Mouse (Mus musculus) hindbrain, embryonic 11.5 days (tissue): Measurements from ENCODE around the gene Fam193b. TPM values are rescaled to one million over a fixed set of nuclear protein-coding genes. Genes with fewer than 3 reads are reported as not detected.

ENCODE experiments used
- ATAC-seq: fragments of 200-750 bp; cut with Nextera tagmentation; 2 replicates; pipeline ENCODE4 v1.8.0; 2017; ENCODE audit warnings: mild to moderate bottlenecking, moderate TSS enrichment, moderate library complexity; ENCODE audit not compliant: low FRiP score
- DNase-seq: peaks from one replicate; pipeline ENCODE4 v3.0.0-alpha.2; 2015; ENCODE audit warnings: low spot score
- H3K27ac ChIP-seq: fragments of 300-500 bp; sonication (generic); 2 replicates; pipeline ENCODE4 v1.5.1; 2014; ENCODE audit warnings: mild to moderate bottlenecking, low read depth, low read length
- H3K27me3 ChIP-seq: fragments of 300-500 bp; sonication (generic); 2 replicates; pipeline ENCODE4 v1.6.1; 2014; ENCODE audit warnings: mild to moderate bottlenecking, low read length, moderate library complexity, mixed read lengths; ENCODE audit not compliant: control insufficient read depth, insufficient read depth
- H3K36me3 ChIP-seq: fragments of 300-500 bp; sonication (generic); 2 replicates; pipeline ENCODE4 v1.6.1; 2014; ENCODE audit warnings: mild to moderate bottlenecking, low read length, moderate library complexity, mixed read lengths; ENCODE audit not compliant: control insufficient read depth, insufficient read depth
- H3K4me1 ChIP-seq: fragments of 300-500 bp; sonication (generic); replicated peaks from 2 replicates; pipeline ENCODE4 v1.6.1; 2014; ENCODE audit warnings: low read length, mixed read lengths; ENCODE audit not compliant: control insufficient read depth, insufficient read depth
- H3K4me2 ChIP-seq: fragments of 300-500 bp; sonication (generic); replicated peaks from 2 replicates; pipeline ENCODE4 v1.6.1; 2014; ENCODE audit warnings: mild to moderate bottlenecking, low read depth, low read length
- H3K4me3 ChIP-seq: fragments of 300-500 bp; sonication (generic); 2 replicates; pipeline ENCODE4 v1.5.1; 2014; ENCODE audit warnings: low read depth, low read length
- H3K9ac ChIP-seq: fragments of 300-500 bp; sonication (generic); 2 replicates; pipeline ENCODE4 v1.6.1; 2014; ENCODE audit warnings: low read depth, low read length
- H3K9me3 ChIP-seq: fragments of 300-500 bp; sonication (generic); 2 replicates; pipeline ENCODE4 v1.6.1; 2016; ENCODE audit warnings: low read length; ENCODE audit not compliant: control insufficient read depth
- WGBS: fragments of 180-500 bp; shearing (Covaris S2); extraction: QIAGEN DNeasy Blood & Tissue Kit; methylation state at CpG from one replicate; pipeline ENCODE4 v1.1.7; 2014; 5-methylcytosine and 5-hydroxymethylcytosine counted together
- polyA plus RNA-seq: library from polyadenylated mRNA; unstranded; fragments of >200 nt; fragmentation: Nextera tagmentation; extraction: Ambion mirVana; gene quantifications from 2 replicates; pipeline ENCODE4 v1.2.1, GENCODE M21; 2014

Fam193b gene
- polyA plus RNA-seq, 1 experiment from 2014 or later = 45.9 TPM

- 90% methylated on average over 8 of the region's 8 CpGs for WGBS
- ATAC-seq (no peak), DNase-seq (no peak)
- Histone ChIP-seq H3K4me1 (no peaks in the 10 kb centered on the region), H3K9me3 (no peaks in the 10 kb centered on the region), H3K9ac (no peak overlapping the region), H3K4me2 (no peak overlapping the region), H3K4me3 (no peak overlapping the region), H3K36me3 (peaks cover 11% of the 10 kb centered on the region; the same call in 1 of the 2 replicates), H3K27ac (no peak overlapping the region), H3K27me3 (no peaks in the 10 kb centered on the region)
Observed at GRCm38 (mm10) chr13:55543447-55543846, 27.5 kb downstream of the Fam193b start.

- DNase-seq (no peak), ATAC-seq (no peak)
- Histone ChIP-seq H3K27me3 (no peaks in the 10 kb centered on the region), H3K9ac (no peak overlapping the region), H3K36me3 (peaks cover 11% of the 10 kb centered on the region; the same call in 1 of the 2 replicates), H3K9me3 (no peaks in the 10 kb centered on the region), H3K4me2 (no peak overlapping the region), H3K27ac (no peak overlapping the region), H3K4me3 (no peak overlapping the region), H3K4me1 (no peaks in the 10 kb centered on the region)
- WGBS = 97% methylated on average over 4 of the region's 4 CpGs
Observed at GRCm38 (mm10) chr13:55542891-55543290, 28.0 kb downstream of the Fam193b start.

- H3K9ac ChIP-seq = no peak overlapping the region
- ATAC-seq = no peak
- no peaks in the 10 kb centered on the region for H3K9me3 ChIP-seq
- no peak overlapping the region for H3K4me2 ChIP-seq
- no peaks in the 10 kb centered on the region; the same call in 1 of the 2 replicates for H3K4me1 ChIP-seq
- H3K27ac ChIP-seq = no peak overlapping the region
- no peak overlapping the region for H3K4me3 ChIP-seq
- H3K36me3 ChIP-seq = peaks cover 11% of the 10 kb centered on the region; the same call in 1 of the 2 replicates
- no peaks in the 10 kb centered on the region for H3K27me3 ChIP-seq
- no peak for DNase-seq
- 89% methylated on average over 2 of the region's 2 CpGs for WGBS
Observed at GRCm38 (mm10) chr13:55540933-55541332, 30.0 kb downstream of the Fam193b start.

GRCm38 (mm10) chr13:55536194-55537175, 34.4 kb downstream of the Fam193b start, which contains the start of gene Ddx41:
Gene Ddx41, minus strand, starts transcription at chr13:55536658.
- DNase-seq (peak; percentile 98), ATAC-seq (peak; percentile 98)
- Histone ChIP-seq H3K36me3 (peaks cover 12% of the 10 kb centered on the region), H3K4me3 (peak within 1 kb of the TSS; percentile 80), H3K4me1 (peaks cover 5% of the 10 kb centered on the region; the same call in 1 of the 2 replicates), H3K9ac (peak within 1 kb of the TSS; percentile 78), H3K9me3 (no peaks in the 10 kb centered on the region), H3K27me3 (no peaks in the 10 kb centered on the region), H3K27ac (peak within 1 kb of the TSS; percentile 40; the same call in 1 of the 2 replicates), H3K4me2 (peak within 1 kb of the TSS; percentile 87)
- WGBS = 1% methylated on average over 70 of the region's 70 CpGs

GRCm38 (mm10) chr13:55535796-55536193, 35.1 kb downstream of the Fam193b start:
- H3K4me3 ChIP-seq = peak overlapping the region; percentile 80
- DNase-seq (no peak), ATAC-seq (peak; percentile 22)
- H3K9me3 ChIP-seq = no peaks in the 10 kb centered on the region
- H3K36me3 ChIP-seq = peaks cover 9% of the 10 kb centered on the region
- H3K4me2 ChIP-seq = peak overlapping the region; percentile 87
- WGBS = 17% methylated on average over 17 of the region's 17 CpGs
- H3K27ac ChIP-seq = no peak overlapping the region; the same call in 1 of the 2 replicates
- peak overlapping the region; percentile 78 for H3K9ac ChIP-seq
- H3K4me1 ChIP-seq = peaks cover 5% of the 10 kb centered on the region; the same call in 1 of the 2 replicates
- no peaks in the 10 kb centered on the region for H3K27me3 ChIP-seq

- Histone ChIP-seq H3K9ac (peak overlapping the region; percentile 78; the same call in 1 of the 2 replicates), H3K4me2 (peak overlapping the region; percentile 87; the same call in 1 of the 2 replicates), H3K36me3 (peaks cover 14% of the 10 kb centered on the region), H3K4me3 (peak overlapping the region; percentile 80; the same call in 1 of the 2 replicates), H3K27me3 (no peaks in the 10 kb centered on the region), H3K4me1 (peaks cover 5% of the 10 kb centered on the region; the same call in 1 of the 2 replicates), H3K9me3 (no peaks in the 10 kb centered on the region), H3K27ac (no peak overlapping the region)
- DNase-seq = no peak
- WGBS = 92% methylated on average over 15 of the region's 15 CpGs
- ATAC-seq = no peak
Observed at GRCm38 (mm10) chr13:55535191-55535590, 35.7 kb downstream of the Fam193b start.

GRCm38 (mm10) chr13:55529198-55529915, 41.6 kb downstream of the Fam193b start, which contains the start of gene Dok3:
Gene Dok3, minus strand, starts transcription at chr13:55529296.
- H3K36me3 ChIP-seq = peaks cover 24% of the 10 kb centered on the region
- no peak within 1 kb of the TSS for H3K4me3 ChIP-seq
- 88% methylated on average over 8 of the region's 8 CpGs for WGBS
- no peaks in the 10 kb centered on the region for H3K4me1 ChIP-seq
- H3K27ac ChIP-seq = no peak within 1 kb of the TSS; the same call in 1 of the 2 replicates
- H3K4me2 ChIP-seq = no peak within 1 kb of the TSS
- no peaks in the 10 kb centered on the region for H3K27me3 ChIP-seq
- no peaks in the 10 kb centered on the region for H3K9me3 ChIP-seq
- no peak for DNase-seq
- ATAC-seq = no peak
- no peak within 1 kb of the TSS for H3K9ac ChIP-seq
